Mouse (Mus musculus) megakaryocyte, adult 5-6 weeks (primary cell): ENCODE measurements at regions not wholly inside any gene's neighbourhood (a gene's known extent, or its start where the extent isn't known, plus 50 kb on each side); places are given as distances from the start of the nearest gene placed in this dataset.
A peak's percentile ranks its signal among the peaks of the same experiment; 100 is the strongest.
"Not testable (repeated sequence)": the region's sequence is repeated elsewhere in the genome, so short reads cannot be mapped to it uniquely, and the experiment has no call there.

Experiments used
- ATAC-seq: 2 replicates; pipeline ENCODE4 v1.8.0; 2016; ENCODE audit warnings: mild to moderate bottlenecking, inconsistent platforms; ENCODE audit not compliant: poor library complexity, severe bottlenecking

GRCm38 (mm10) chr1:157048996-157049395 lies 59.5 kb downstream of the Tex35 start:
- ATAC-seq = no peak

DNA sequence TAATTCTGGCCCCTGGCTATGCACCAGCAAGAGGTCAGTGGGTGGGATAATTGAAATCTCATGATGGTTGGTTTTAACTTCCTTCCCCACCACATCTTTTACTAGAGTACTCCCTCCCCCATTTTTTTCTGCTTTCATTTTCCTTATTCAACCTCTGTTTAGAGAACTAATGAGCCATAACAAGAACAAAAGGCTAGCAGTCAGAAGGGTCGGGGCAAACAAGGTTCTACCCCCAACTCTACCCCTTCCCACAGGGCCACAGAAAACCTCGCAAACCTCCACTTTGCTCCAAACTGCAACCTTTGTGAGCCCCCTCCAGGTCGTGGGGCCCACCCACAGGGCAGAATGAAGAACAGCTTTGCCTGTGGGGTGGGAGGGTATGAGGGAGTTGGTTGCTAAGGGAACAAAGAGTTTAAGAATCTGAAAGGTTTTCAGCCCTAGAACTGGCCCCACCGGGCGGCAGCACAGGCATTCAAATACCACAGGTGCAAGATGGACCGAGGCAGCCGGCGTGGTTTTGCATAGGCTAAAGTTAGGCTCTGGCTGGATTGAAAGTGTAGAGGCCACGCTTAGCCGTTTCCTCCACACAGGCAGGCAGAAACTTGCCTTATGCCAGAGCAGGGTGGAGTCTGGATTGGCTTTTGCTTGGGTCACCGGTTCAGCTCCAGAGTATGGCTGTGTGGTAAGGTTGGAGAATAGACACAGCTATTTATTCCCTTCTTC lies 60.1 kb downstream of the Tex35 start:
- peak; percentile 47 for ATAC-seq

DNA sequence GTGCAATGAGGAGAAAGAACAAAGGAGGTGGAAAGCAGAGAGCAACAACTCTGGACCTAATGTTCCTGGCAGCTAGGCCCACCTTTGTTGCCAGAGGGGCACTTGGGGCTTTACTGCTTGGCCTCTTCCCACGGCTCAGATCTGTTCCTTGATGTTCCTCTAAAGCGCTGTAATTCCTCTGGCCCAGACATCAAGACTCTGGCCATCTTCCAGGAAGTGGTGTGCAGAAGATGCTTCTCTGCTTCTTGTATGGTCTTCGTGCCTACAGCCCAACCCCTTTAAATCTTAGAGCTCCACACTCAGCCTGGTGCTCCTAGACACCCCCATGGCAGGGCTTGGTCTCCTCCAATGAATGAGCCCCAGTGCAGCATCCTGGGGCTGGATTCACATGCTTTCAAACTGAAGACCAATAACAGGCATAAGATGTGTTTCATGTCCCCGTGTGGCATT lies 60.7 kb downstream of the Tex35 start:
- peak; percentile 8; the same call in 1 of the 2 replicates for ATAC-seq

- no peak for ATAC-seq
Measured at GRCm38 (mm10) chr1:157046760-157047182, 61.7 kb downstream of the Tex35 start.

DNA sequence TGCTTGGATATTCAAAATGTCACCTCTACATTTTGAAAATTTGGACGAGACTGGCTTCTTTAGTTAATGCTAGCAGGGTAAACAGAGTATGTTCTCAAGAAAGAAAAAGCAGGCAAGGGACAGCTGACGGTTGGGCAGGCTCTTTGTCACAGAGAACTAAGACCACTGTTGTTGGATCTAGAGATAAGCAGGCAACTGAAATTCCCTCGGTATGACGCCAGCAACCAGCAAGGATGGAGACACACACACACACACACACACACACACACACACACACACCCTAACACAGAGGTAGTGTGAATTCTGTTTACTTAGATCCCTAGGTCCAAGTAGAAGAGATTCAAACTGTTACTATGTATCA lies 68.7 kb downstream of the Tex35 start:
- no peak for ATAC-seq

DNA sequence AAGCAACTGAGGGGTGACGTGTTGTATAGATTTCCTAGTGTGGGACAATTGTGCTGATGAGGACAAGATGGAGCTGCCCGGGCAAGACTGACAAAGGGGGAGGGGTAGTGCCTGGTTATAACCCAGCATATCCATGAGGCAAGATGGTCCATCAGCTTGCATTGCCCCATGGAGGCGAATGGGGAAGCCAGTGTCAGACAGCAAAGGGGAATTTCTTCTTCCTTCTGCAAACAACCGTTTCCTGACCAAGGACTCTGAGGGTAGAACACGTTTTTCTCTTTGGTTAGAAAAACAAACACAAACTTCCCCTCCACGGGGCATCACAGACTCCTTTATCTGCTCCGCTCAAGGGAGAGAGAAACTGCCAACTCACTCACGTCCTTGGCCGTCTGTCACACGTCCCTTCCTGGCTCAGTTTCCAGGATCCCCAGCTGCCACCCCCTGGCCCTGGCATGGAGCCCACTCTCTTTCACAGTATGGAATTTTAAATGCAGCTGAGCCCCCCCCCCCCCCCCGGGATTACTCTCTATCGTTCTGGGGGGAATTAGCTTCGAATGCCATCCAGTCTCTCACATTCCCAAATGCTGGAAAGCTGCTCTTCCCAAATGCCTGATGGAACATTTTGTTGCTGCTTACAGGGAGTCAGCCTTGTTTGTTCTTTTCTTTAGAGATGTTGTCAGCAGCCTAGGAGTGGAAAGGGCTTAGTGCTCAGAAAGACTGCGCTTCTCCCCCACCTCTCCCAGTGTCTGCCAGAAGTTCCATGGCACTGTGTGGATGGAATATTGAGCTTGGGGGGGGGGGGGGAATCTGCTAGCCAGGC lies 69.3 kb downstream of the Tex35 start:
- peak; percentile 85 for ATAC-seq

- ATAC-seq = peak; percentile 48
Measured at GRCm38 (mm10) chr1:157038111-157039008, 70.1 kb downstream of the Tex35 start.

GRCm38 (mm10) chr1:157037246-157037991 lies 71.1 kb downstream of the Tex35 start:
- ATAC-seq = no peak

DNA sequence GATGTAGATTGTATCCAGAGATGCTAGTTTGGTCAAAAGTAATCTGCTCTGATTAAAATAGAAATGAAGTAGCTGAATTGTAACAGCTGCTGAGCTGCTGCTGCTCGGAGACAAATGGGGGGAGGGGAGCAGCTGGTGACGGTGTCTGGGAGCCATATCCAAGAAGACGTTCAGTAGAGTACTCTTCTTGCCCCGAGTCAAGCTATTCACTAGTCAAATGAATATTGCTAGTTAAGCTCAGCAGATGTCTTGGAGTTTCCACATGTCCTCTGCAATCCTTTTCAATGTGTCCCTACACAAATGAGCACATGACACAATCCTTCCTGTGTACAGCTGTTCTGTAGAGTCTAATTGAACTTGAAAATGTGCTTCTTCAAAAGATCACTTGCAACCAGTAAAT lies 71.7 kb downstream of the Tex35 start:
- no peak for ATAC-seq

GRCm38 (mm10) chr1:157035221-157035620 lies 73.3 kb downstream of the Tex35 start:
- not testable (repeated sequence) for ATAC-seq

- no peak for ATAC-seq
Measured at GRCm38 (mm10) chr1:157028682-157029081, 79.8 kb downstream of the Tex35 start.

- no peak for ATAC-seq
Measured at GRCm38 (mm10) chr1:157027681-157028080, 80.8 kb downstream of the Tex35 start.

DNA sequence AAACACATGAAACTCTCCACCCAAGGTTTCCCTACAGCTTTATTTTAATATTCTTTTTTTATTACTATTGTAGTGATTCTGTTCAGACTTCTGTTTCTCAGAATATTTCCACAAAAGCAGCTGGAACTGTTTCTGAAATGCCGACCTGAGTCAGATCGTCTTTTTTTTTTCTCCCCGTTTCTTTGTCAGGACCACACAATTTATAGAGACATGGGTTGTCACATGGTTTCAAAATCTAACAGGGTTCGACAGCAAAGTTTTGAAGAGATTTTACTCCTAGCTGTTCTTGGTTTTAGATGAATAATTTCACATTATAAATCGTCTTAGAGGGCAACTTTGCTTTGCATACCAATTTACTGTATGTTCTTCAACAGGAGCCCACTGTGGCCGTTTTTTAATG lies 84.0 kb upstream of the Ralgps2 start:
- no peak for ATAC-seq

- ATAC-seq = no peak
Measured at GRCm38 (mm10) chr1:157022456-157023435, 83.3 kb upstream of the Ralgps2 start.

- ATAC-seq = peak; percentile 65
Measured at GRCm38 (mm10) chr1:157019892-157020291, 80.5 kb upstream of the Ralgps2 start.

GRCm38 (mm10) chr1:157018726-157019125 lies 79.3 kb upstream of the Ralgps2 start:
- ATAC-seq = no peak

- peak; percentile 79 for ATAC-seq
Measured at GRCm38 (mm10) chr1:157017198-157017994, 78.0 kb upstream of the Ralgps2 start.

DNA sequence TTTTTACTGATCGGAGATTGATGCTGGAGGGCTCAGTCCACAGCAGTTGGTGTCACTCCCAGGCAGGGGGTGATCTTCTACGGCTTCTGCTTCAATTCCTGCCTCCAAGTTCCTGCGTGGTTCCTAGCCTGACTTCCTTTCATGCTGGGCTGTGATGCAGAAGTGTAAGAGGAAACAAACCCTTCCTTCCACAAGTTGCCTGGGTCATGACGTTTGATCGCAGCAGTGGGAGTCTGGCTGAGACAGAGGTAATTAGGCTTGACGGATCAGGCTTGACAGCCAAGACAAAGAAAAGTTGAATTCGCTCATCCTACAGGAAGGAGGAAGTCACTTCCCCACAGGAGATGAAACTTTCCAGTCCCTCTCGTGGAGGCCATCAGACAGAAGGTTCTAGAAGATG lies 77.2 kb upstream of the Ralgps2 start:
- peak; percentile 25 for ATAC-seq
